Mouse (Mus musculus) MEL (cell line): ENCODE measurements at regions not wholly inside any gene's neighbourhood (a gene's known extent, or its start where the extent isn't known, plus 50 kb on each side); places are given as distances from the start of the nearest gene placed in this dataset.

Experiments
- CTCF ChIP-seq, 3 experiments: IDR thresholded peaks in 2 of 3; conservative IDR thresholded peaks in 1 of 3; 2 replicates each; pipeline ENCODE4 v1.5.1; 2011 to 2012; ENCODE audit warnings: low read length in 3 of 3, low read depth in 2 of 3, mild to moderate bottlenecking in 2 of 3, improper control_type of control experiment in 1 of 3, inconsistent platforms in 1 of 3, mixed read lengths in 1 of 3, moderate library complexity in 1 of 3; ENCODE audit not compliant: control insufficient read depth in 1 of 3, insufficient read depth in 1 of 3, poor library complexity in 1 of 3, severe bottlenecking in 1 of 3
- MEF2A ChIP-seq: IDR thresholded peaks from 2 replicates; pipeline ENCODE4 v1.6.1; 2014; ENCODE audit warnings: low read depth, mild to moderate bottlenecking, inconsistent platforms, low read length, improper control_type of control experiment; ENCODE audit not compliant: poor library complexity, insufficient replicate concordance, severe bottlenecking; ENCODE audit errors: extremely low read depth
- POLR2A ChIP-seq, 2 experiments: IDR thresholded peaks; 2 replicates each; pipeline ENCODE4 v1.6.1; 2011 to 2012; ENCODE audit warnings: low read length in 2 of 2, mild to moderate bottlenecking in 2 of 2, control low read depth in 1 of 2, improper control_type of control experiment in 1 of 2, low read depth in 1 of 2, moderate library complexity in 1 of 2; ENCODE audit not compliant: control insufficient read depth in 1 of 2, insufficient read depth in 1 of 2, poor library complexity in 1 of 2

- TF ChIP-seq MEF2A (no peak), CTCF (IDR thresholded peaks at IDR 0.05 in 2 of 3, conservative IDR thresholded peaks at IDR 0.05 in 1 of 3; ENCODE audit: control insufficient read depth in 1 of 3, insufficient read depth in 1 of 3, low read depth in 2 of 3, low read length in 3 of 3, poor library complexity in 1 of 3, severe bottlenecking in 1 of 3) (no peak), POLR2A (IDR thresholded peaks at IDR 0.05; ENCODE audit: control insufficient read depth in 1 of 2, insufficient read depth in 1 of 2, low read depth in 1 of 2, low read length in 2 of 2, poor library complexity in 1 of 2) (no peak)
Observed at GRCm38 (mm10) chr4:12501086-12501485, 329.3 kb upstream of the Fam92a start.
